Comparison of ENCODE assay signal across 8 mouse cellular contexts in genomic region chr10:128369218-128369543, GRCm38 (mm10). TPM values are rescaled to one million over a fixed set of nuclear protein-coding genes. Genes with fewer than 3 reads are reported as not detected.
DNase-seq lines count a peak whose midpoint lies in the region; ATAC-seq and TF ChIP-seq lines count a peak whose summit lies in the region.

No protein-coding gene starts in this region.

- H3K9ac ChIP-seq in hindbrain, embryonic 16.5 days (ENCODE audit: low read depth, low read length): peak overlapping the region; percentile 82
- peak overlapping the region; percentile 78 for H3K9ac ChIP-seq in midbrain, embryonic 16.5 days (ENCODE audit: low read depth, low read length)

- H3K4me3 ChIP-seq in layer of hippocampus, adult 2 months: peak overlapping the region; percentile 81
- H3K4me3 ChIP-seq in embryonic facial prominence, embryonic 10.5 days: peak overlapping the region; percentile 79
- H3K4me3 ChIP-seq in hindbrain, embryonic 16.5 days (ENCODE audit: low read length): peak overlapping the region; percentile 78
- H3K4me3 ChIP-seq in midbrain, embryonic 16.5 days (ENCODE audit: low read depth, low read length): peak overlapping the region; percentile 74

- H3K27ac ChIP-seq in layer of hippocampus, adult 2 months: peak overlapping the region; percentile 92
- H3K27ac ChIP-seq in embryonic facial prominence, embryonic 10.5 days (replicated peaks): peak overlapping the region; percentile 90
- H3K27ac ChIP-seq in hindbrain, embryonic 16.5 days (ENCODE audit: low read depth, low read length): peak overlapping the region; percentile 97
- peak overlapping the region; percentile 97 for H3K27ac ChIP-seq in midbrain, embryonic 16.5 days (ENCODE audit: low read length)

- WGBS in embryonic facial prominence, embryonic 10.5 days: 9% methylated on average over 9 of the region's 9 CpGs
- WGBS in hindbrain, embryonic 16.5 days: 3% methylated on average over 9 of the region's 9 CpGs
- 3% methylated on average over 9 of the region's 9 CpGs for WGBS in midbrain, embryonic 16.5 days

- H3K9me3 ChIP-seq in embryonic facial prominence, embryonic 10.5 days: no peaks in the 10 kb centered on the region
- H3K9me3 ChIP-seq in hindbrain, embryonic 16.5 days (ENCODE audit: control insufficient read depth, low read length): no peaks in the 10 kb centered on the region
- no peaks in the 10 kb centered on the region for H3K9me3 ChIP-seq in midbrain, embryonic 16.5 days (replicated peaks; ENCODE audit: control insufficient read depth, low read length, poor library complexity, severe bottlenecking)

- TF ChIP-seq CTCF in layer of hippocampus, adult 2 months (conservative IDR thresholded peaks at IDR 0.05): 0 out of 2 replicates have a peak, but pooled peaks have one; percentile 9

- no peak for ATAC-seq in hindbrain, embryonic 16.5 days
- ATAC-seq in midbrain, embryonic 16.5 days: no peak

- H3K36me3 ChIP-seq in embryonic facial prominence, embryonic 10.5 days (replicated peaks): peaks cover 20% of the 10 kb centered on the region
- peaks cover 4% of the 10 kb centered on the region; the same call in 1 of the 2 replicates for H3K36me3 ChIP-seq in hindbrain, embryonic 16.5 days (ENCODE audit: control insufficient read depth, insufficient read depth, low read length)
- peaks cover 8% of the 10 kb centered on the region; the same call in 1 of the 2 replicates for H3K36me3 ChIP-seq in midbrain, embryonic 16.5 days (ENCODE audit: control insufficient read depth, insufficient read depth, low read length)

- H3K4me2 ChIP-seq in hindbrain, embryonic 16.5 days (ENCODE audit: low read length): peak overlapping the region; percentile 91
- H3K4me2 ChIP-seq in midbrain, embryonic 16.5 days (ENCODE audit: low read length): peak overlapping the region; percentile 85

- peaks cover 15% of the 10 kb centered on the region for H3K4me1 ChIP-seq in embryonic facial prominence, embryonic 10.5 days
- H3K4me1 ChIP-seq in hindbrain, embryonic 16.5 days (ENCODE audit: control insufficient read depth, insufficient read depth, low read depth, low read length): peaks cover 15% of the 10 kb centered on the region
- peaks cover 10% of the 10 kb centered on the region for H3K4me1 ChIP-seq in midbrain, embryonic 16.5 days (ENCODE audit: control insufficient read depth, insufficient read depth, low read length)

- DNase-seq in layer of hippocampus, adult 2 months (ENCODE audit: low spot score in 2 of 2): no peak
- no peak for DNase-seq in layer of hippocampus, postnatal 36 days
- DNase-seq in embryonic facial prominence, embryonic 10.5 days (ENCODE audit: low spot score): no peak
- no peak for DNase-seq in right cerebral cortex, postnatal 36 days (ENCODE audit: low spot score in 2 of 2)
- no peak for DNase-seq in thymus, postnatal 14 days
- no peak for DNase-seq in cerebellum, postnatal 25 days

- H3K27me3 ChIP-seq in embryonic facial prominence, embryonic 10.5 days (replicated peaks; ENCODE audit: low read depth, poor library complexity, severe bottlenecking): no peaks in the 10 kb centered on the region
- H3K27me3 ChIP-seq in hindbrain, embryonic 16.5 days (replicated peaks; ENCODE audit: control insufficient read depth, insufficient read depth, low read length): no peaks in the 10 kb centered on the region
- H3K27me3 ChIP-seq in midbrain, embryonic 16.5 days (ENCODE audit: control insufficient read depth, insufficient read depth, low read depth, low read length): no peaks in the 10 kb centered on the region

RNA-seq across cellular contexts. Expression of gene Coq10a, which starts 0.4 kb away (rescaled TPM):
- 10 to 100 TPM; 48.6 to 49.2 TPM for total RNA-seq in layer of hippocampus, adult 2 months (2021)
- 10 to 100 TPM; 51.2 to 52.8 TPM for total RNA-seq in layer of hippocampus, postnatal 36 days (2021)
- 9.5 and 11.1 TPM in 2 replicates for polyA plus RNA-seq in embryonic facial prominence, embryonic 10.5 days (2016; fragmentation: Nextera tagmentation; extraction: Ambion mirVana)
- polyA plus RNA-seq in hindbrain, embryonic 16.5 days (2015; fragmentation: Nextera tagmentation; extraction: Ambion mirVana): 11.4 and 32.3 TPM in 2 replicates
- 36.8 and 40.3 TPM in 2 replicates for polyA plus RNA-seq in midbrain, embryonic 16.5 days (2015; fragmentation: Nextera tagmentation; extraction: Ambion mirVana)

RNA-seq across cellular contexts. Expression of gene Ankrd52, which starts 7.7 kb away (rescaled TPM):
- total RNA-seq in layer of hippocampus, adult 2 months (2021): 10 to 100 TPM; 50.6 to 51.6 TPM
- total RNA-seq in layer of hippocampus, postnatal 36 days (2021): 10 to 100 TPM; 55.6 to 59.6 TPM
- polyA plus RNA-seq in embryonic facial prominence, embryonic 10.5 days (2016; fragmentation: Nextera tagmentation; extraction: Ambion mirVana): 12.1 and 12.4 TPM in 2 replicates
- polyA plus RNA-seq in hindbrain, embryonic 16.5 days (2015; fragmentation: Nextera tagmentation; extraction: Ambion mirVana): 9.9 and 12.1 TPM in 2 replicates
- 9.9 and 13.6 TPM in 2 replicates for polyA plus RNA-seq in midbrain, embryonic 16.5 days (2015; fragmentation: Nextera tagmentation; extraction: Ambion mirVana)

RNA-seq across cellular contexts. Expression of gene Cs, which starts 31.6 kb away (rescaled TPM):
- total RNA-seq in layer of hippocampus, adult 2 months (2021): 100 to 1,000 TPM; 226 to 235 TPM
- total RNA-seq in layer of hippocampus, postnatal 36 days (2021): 100 to 1,000 TPM; 224 to 234 TPM
- 244 and 258 TPM in 2 replicates for polyA plus RNA-seq in embryonic facial prominence, embryonic 10.5 days (2016; fragmentation: Nextera tagmentation; extraction: Ambion mirVana)
- 303 and 314 TPM in 2 replicates for polyA plus RNA-seq in hindbrain, embryonic 16.5 days (2015; fragmentation: Nextera tagmentation; extraction: Ambion mirVana)
- polyA plus RNA-seq in midbrain, embryonic 16.5 days (2015; fragmentation: Nextera tagmentation; extraction: Ambion mirVana): 247 and 265 TPM in 2 replicates

RNA-seq across cellular contexts. Expression of gene Slc39a5, which starts 31.8 kb away (rescaled TPM):
- total RNA-seq in layer of hippocampus, adult 2 months (2021): under 1 TPM in 1 of 2 experiments, not detected in 1; 0.29 TPM
- not detected for total RNA-seq in layer of hippocampus, postnatal 36 days (2021)
- 0.13 and 0.36 TPM in 2 replicates for polyA plus RNA-seq in embryonic facial prominence, embryonic 10.5 days (2016; fragmentation: Nextera tagmentation; extraction: Ambion mirVana)
- 0.36 and 0.41 TPM in 2 replicates for polyA plus RNA-seq in hindbrain, embryonic 16.5 days (2015; fragmentation: Nextera tagmentation; extraction: Ambion mirVana)
- polyA plus RNA-seq in midbrain, embryonic 16.5 days (2015; fragmentation: Nextera tagmentation; extraction: Ambion mirVana): 0.10 TPM in 1 of 2 replicates, not detected in the other

RNA-seq across cellular contexts. Expression of gene Nabp2, which starts 42.1 kb away (rescaled TPM):
- total RNA-seq in layer of hippocampus, adult 2 months (2021): 10 to 100 TPM; 88.2 to 93.0 TPM
- total RNA-seq in layer of hippocampus, postnatal 36 days (2021): 10 to 100 TPM; 91.6 to 92.0 TPM
- polyA plus RNA-seq in embryonic facial prominence, embryonic 10.5 days (2016; fragmentation: Nextera tagmentation; extraction: Ambion mirVana): 119 and 129 TPM in 2 replicates
- 126 and 150 TPM in 2 replicates for polyA plus RNA-seq in hindbrain, embryonic 16.5 days (2015; fragmentation: Nextera tagmentation; extraction: Ambion mirVana)
- 141 and 150 TPM in 2 replicates for polyA plus RNA-seq in midbrain, embryonic 16.5 days (2015; fragmentation: Nextera tagmentation; extraction: Ambion mirVana)
